Mouse (Mus musculus): ENCODE measurements at regions not wholly inside any gene's neighbourhood (a gene's known extent, or its start where the extent isn't known, plus 50 kb on each side); places are given as distances from the start of the nearest gene placed in this dataset.

GRCm38 (mm10) chr1:119292216-119292615, 129.8 kb downstream of the Inhbb start:
- TF ChIP-seq ZC3H11A (IDR thresholded peaks at IDR 0.05; ENCODE audit: borderline replicate concordance, low read depth, low read length) (no peak), ZNF384 (IDR thresholded peaks at IDR 0.05; ENCODE audit: low read depth, low read length) (no peak), CHD2 (IDR thresholded peaks at IDR 0.05; ENCODE audit: low read depth, low read length) (no peak)
